Comparison of ENCODE assay signal across 8 mouse cellular contexts in the genomic region with DNA sequence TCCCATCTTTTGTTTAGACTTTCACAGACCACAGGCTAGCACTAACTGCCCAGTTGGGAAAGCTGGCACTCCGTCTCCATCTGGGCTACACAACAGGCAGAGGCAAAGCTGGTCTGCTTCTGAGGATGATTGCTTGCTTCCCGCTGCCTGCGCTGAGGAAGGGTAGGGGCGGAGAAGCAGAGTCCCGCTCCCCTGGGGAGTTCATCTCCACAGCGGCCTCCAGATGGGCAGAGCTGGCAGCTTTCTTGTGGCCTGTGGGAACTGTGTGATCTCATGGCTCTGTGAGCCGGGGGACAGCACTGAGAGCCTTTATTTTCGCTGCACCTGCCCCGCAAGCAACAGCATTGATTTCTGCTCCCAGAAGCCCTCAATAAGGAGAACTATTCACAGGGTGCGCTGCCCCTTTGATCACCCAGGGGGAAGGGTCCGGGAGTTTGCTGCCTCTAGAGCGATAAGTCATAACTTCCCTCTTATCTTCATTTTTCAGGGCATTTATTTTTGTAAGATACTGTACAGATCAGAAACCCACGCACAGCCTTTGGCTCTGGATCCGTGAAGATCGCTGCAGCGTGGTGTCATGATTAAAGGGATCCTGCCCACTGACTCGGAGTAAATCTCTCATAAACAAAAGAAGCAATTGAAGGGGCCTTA.
A peak's percentile ranks its signal among the peaks of the same experiment; 100 is the strongest.
DNase-seq lines count a peak whose midpoint lies in the region; ATAC-seq and TF ChIP-seq lines count a peak whose summit lies in the region.

No protein-coding gene starts in this region.

- TF ChIP-seq EP300 in heart, postnatal 0 days (IDR thresholded peaks at IDR 0.05; ENCODE audit: low read depth): no peak

- no peak for ATAC-seq in heart, postnatal 0 days (ENCODE audit: insufficient read depth, low read depth)
- ATAC-seq in embryonic facial prominence, embryonic 15.5 days (ENCODE audit: insufficient number of reproducible peaks, low FRiP score, low TSS enrichment, low read depth): no peak
- no peak for ATAC-seq in stomach, embryonic 16.5 days (ENCODE audit: insufficient read depth, low FRiP score)

- H3K4me1 ChIP-seq in heart, postnatal 0 days (ENCODE audit: control insufficient read depth, insufficient read depth): no peaks in the 10 kb centered on the region
- peaks cover 9% of the 10 kb centered on the region for H3K4me1 ChIP-seq in embryonic facial prominence, embryonic 15.5 days
- peaks cover 8% of the 10 kb centered on the region; the same call in 1 of the 2 replicates for H3K4me1 ChIP-seq in stomach, embryonic 16.5 days (ENCODE audit: control insufficient read depth, insufficient read depth, low read length)

- peaks cover 2% of the 10 kb centered on the region; the same call in 1 of the 2 replicates for H3K9me3 ChIP-seq in heart, postnatal 0 days (replicated peaks; ENCODE audit: control insufficient read depth, low read length)
- H3K9me3 ChIP-seq in embryonic facial prominence, embryonic 15.5 days (replicated peaks): no peaks in the 10 kb centered on the region; the same call in 1 of the 2 replicates
- peaks cover 9% of the 10 kb centered on the region; the same call in 1 of the 2 replicates for H3K9me3 ChIP-seq in stomach, embryonic 16.5 days (replicated peaks; ENCODE audit: control insufficient read depth, low read length)

- no peak overlapping the region for H3K9ac ChIP-seq in heart, postnatal 0 days (replicated peaks; ENCODE audit: low read depth, low read length)
- no peak overlapping the region for H3K9ac ChIP-seq in embryonic facial prominence, embryonic 15.5 days
- H3K9ac ChIP-seq in stomach, embryonic 16.5 days (ENCODE audit: low read length): no peak overlapping the region; the same call in 1 of the 2 replicates

- no peak for TF ChIP-seq CTCF in heart, postnatal 0 days (IDR thresholded peaks at IDR 0.05; ENCODE audit: low read depth)
- TF ChIP-seq CTCF in layer of hippocampus, adult 2 months (conservative IDR thresholded peaks at IDR 0.05): no peak

- WGBS in heart, postnatal 0 days: 11% methylated on average over 17 of the region's 17 CpGs
- 5% methylated on average over 17 of the region's 17 CpGs for WGBS in embryonic facial prominence, embryonic 15.5 days
- WGBS in stomach, embryonic 16.5 days: 11% methylated on average over 17 of the region's 17 CpGs

- no peak for DNase-seq in heart, postnatal 0 days (ENCODE audit: low spot score)
- no peak for DNase-seq in heart, postnatal 14 days
- peak; percentile 10 to 18 for DNase-seq in layer of hippocampus, adult 2 months (ENCODE audit: low spot score in 2 of 2)
- peak; percentile 67 for DNase-seq in mesoderm, embryonic 11.5 days (ENCODE audit: low read depth, low spot score)
- DNase-seq in thymus, postnatal 14 days: no peak
- DNase-seq in spleen, postnatal 4 days (ENCODE audit: low spot score in 2 of 2): no peak

- H3K4me3 ChIP-seq in heart, postnatal 0 days (ENCODE audit: low read depth, low read length): peak overlapping the region; percentile 11; the same call in 1 of the 2 replicates
- 0 out of 2 replicates have a peak overlapping the region, but pooled peaks have one; percentile 5 for H3K4me3 ChIP-seq in embryonic facial prominence, embryonic 15.5 days (replicated peaks)
- peak overlapping the region; percentile 36 for H3K4me3 ChIP-seq in layer of hippocampus, adult 2 months
- H3K4me3 ChIP-seq in stomach, embryonic 16.5 days (replicated peaks; ENCODE audit: low read length): no peak overlapping the region

- H3K4me2 ChIP-seq in heart, postnatal 0 days (ENCODE audit: low read depth, low read length): peak overlapping the region; percentile 47
- peak overlapping the region; percentile 21 for H3K4me2 ChIP-seq in embryonic facial prominence, embryonic 15.5 days (replicated peaks)
- H3K4me2 ChIP-seq in stomach, embryonic 16.5 days (ENCODE audit: low read depth, low read length): peak overlapping the region; percentile 36

- intact Hi-C loops in heart, postnatal 14 days (cut with DNase I): no loop called here

- no peaks in the 10 kb centered on the region for H3K27me3 ChIP-seq in heart, postnatal 0 days (ENCODE audit: control insufficient read depth, insufficient read depth, low read length)
- H3K27me3 ChIP-seq in embryonic facial prominence, embryonic 15.5 days: 0 out of 2 replicates have a peak, but pooled peaks cover 11% of the 10 kb centered on the region
- H3K27me3 ChIP-seq in stomach, embryonic 16.5 days (ENCODE audit: control insufficient read depth, insufficient read depth, low read length): no peaks in the 10 kb centered on the region

- H3K36me3 ChIP-seq in heart, postnatal 0 days (replicated peaks; ENCODE audit: control insufficient read depth, insufficient read depth, low read length): no peaks in the 10 kb centered on the region
- no peaks in the 10 kb centered on the region for H3K36me3 ChIP-seq in embryonic facial prominence, embryonic 15.5 days
- H3K36me3 ChIP-seq in stomach, embryonic 16.5 days (ENCODE audit: control insufficient read depth, insufficient read depth, low read length): no peaks in the 10 kb centered on the region

- H3K27ac ChIP-seq in heart, postnatal 0 days (ENCODE audit: low read depth): no peak overlapping the region
- H3K27ac ChIP-seq in embryonic facial prominence, embryonic 15.5 days (replicated peaks): no peak overlapping the region
- no peak overlapping the region for H3K27ac ChIP-seq in layer of hippocampus, adult 2 months
- no peak overlapping the region for H3K27ac ChIP-seq in stomach, embryonic 16.5 days (ENCODE audit: low read length)

Comparison
In these comparisons a context has a peak if more than half of its experiments do, and no peak if none do; other contexts are left out.
1. DNase-seq: peak in layer of hippocampus, adult 2 months (2 of 2) and mesoderm, embryonic 11.5 days (single experiment); none in heart, postnatal 0 days (single experiment), heart, postnatal 14 days (0 of 2), thymus, postnatal 14 days (single experiment) and spleen, postnatal 4 days (0 of 2).
2. Peak in every context shown above with its lines, with median percentiles within 50 percentile points of each other: H3K4me2 ChIP-seq.